Mouse (Mus musculus) stomach, postnatal 0 days (tissue): ENCODE data around the gene Klhl5.

Experiments
- CTCF ChIP-seq: IDR thresholded peaks from 2 replicates; pipeline ENCODE4 v1.5.1; 2016; ENCODE audit warnings: antibody characterized with exemption, low read depth, mild to moderate bottlenecking, moderate library complexity
- EP300 ChIP-seq: optimal IDR thresholded peaks from 2 replicates; pipeline ENCODE3; 2016; ENCODE audit warnings: antibody characterized with exemption

DNA sequence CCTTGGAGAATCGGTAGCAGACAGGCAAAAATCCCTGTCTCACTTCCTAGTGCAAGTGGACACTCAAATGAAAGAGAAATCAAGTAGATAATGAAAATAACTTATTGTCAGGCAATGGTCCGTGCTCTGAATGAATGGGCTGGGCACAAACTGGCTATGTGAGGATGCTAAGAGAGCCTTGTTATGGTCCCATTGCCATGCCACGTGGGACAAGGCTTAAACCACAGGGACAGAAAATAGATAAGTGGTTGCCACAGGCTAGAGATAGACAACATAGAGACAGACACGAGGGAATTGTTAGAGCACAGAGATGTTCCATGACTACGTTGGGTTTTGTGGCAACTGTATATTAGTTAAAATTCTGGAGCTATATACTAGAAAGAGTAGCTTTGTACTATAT lies 6.1 kb upstream of the Klhl5 start:
- TF ChIP-seq CTCF, result no peak
- no peak for TF ChIP-seq EP300
